Mouse (Mus musculus) left cerebral cortex, adult 6 months (tissue): Measurements from ENCODE around the gene Ap4m1. TPM values are rescaled to one million over a fixed set of nuclear protein-coding genes. Genes with fewer than 3 reads are reported as not detected.

Experiments
- long read RNA-seq, 2 experiments: library from polyadenylated mRNA; unstranded; transcript quantifications; one replicate each; pipeline ENCODE4 v2.0.0; 2019 to 2020
- polyA plus RNA-seq: library from polyadenylated mRNA; unstranded; fragments of <200 nt; fragmentation: Nextera tagmentation; gene quantifications from 2 replicates; pipeline ENCODE4 v1.2.3, GENCODE M21; 2021

Gene Ap4m1
- 3.8 and 4.9 TPM in 2 replicates for polyA plus RNA-seq
- long read RNA-seq, experiment 1, transcript Ap4m1-207 (3 exons, 2,148 nt): minor isoform, 5 of 36 reads
- long read RNA-seq, experiment 1, transcript Ap4m1-201 (15 exons, 3,479 nt): major isoform, 16 of 36 reads
- long read RNA-seq, experiment 1, partial matches to known transcripts: 5 of 36 reads
- long read RNA-seq, experiment 1, other reads (novel, unspliced or antisense): 10 of 36 reads
- long read RNA-seq, experiment 2, partial matches to known transcripts: 0 of 14 reads
- long read RNA-seq, experiment 2, other reads (novel, unspliced or antisense): 12 of 14 reads

GRCm38 (mm10) chr5:138171695-138172491, at the start of gene Ap4m1, which contains the start of gene Mcm7:
TSS of gene Ap4m1 (plus strand) at chr5:138172002.
TSS of gene Mcm7 (minus strand) at chr5:138172422.

GRCm38 (mm10) chr5:138155443-138155976, 16.3 kb upstream of the Ap4m1 start, which contains the start of gene Zfp113:
TSS of gene Zfp113 (minus strand) at chr5:138155744.

GRCm38 (mm10) chr5:138160842-138161665, 10.7 kb upstream of the Ap4m1 start, which contains the start of gene Cops6:
TSS of gene Cops6 (plus strand) at chr5:138161071.

GRCm38 (mm10) chr5:138186950-138187638, 15.3 kb downstream of the Ap4m1 start, which contains the start of the genes Taf6 and Cnpy4:
TSS of gene Taf6 (minus strand) at chr5:138187451.
TSS of gene Cnpy4 (plus strand) at chr5:138187485.

DNA sequence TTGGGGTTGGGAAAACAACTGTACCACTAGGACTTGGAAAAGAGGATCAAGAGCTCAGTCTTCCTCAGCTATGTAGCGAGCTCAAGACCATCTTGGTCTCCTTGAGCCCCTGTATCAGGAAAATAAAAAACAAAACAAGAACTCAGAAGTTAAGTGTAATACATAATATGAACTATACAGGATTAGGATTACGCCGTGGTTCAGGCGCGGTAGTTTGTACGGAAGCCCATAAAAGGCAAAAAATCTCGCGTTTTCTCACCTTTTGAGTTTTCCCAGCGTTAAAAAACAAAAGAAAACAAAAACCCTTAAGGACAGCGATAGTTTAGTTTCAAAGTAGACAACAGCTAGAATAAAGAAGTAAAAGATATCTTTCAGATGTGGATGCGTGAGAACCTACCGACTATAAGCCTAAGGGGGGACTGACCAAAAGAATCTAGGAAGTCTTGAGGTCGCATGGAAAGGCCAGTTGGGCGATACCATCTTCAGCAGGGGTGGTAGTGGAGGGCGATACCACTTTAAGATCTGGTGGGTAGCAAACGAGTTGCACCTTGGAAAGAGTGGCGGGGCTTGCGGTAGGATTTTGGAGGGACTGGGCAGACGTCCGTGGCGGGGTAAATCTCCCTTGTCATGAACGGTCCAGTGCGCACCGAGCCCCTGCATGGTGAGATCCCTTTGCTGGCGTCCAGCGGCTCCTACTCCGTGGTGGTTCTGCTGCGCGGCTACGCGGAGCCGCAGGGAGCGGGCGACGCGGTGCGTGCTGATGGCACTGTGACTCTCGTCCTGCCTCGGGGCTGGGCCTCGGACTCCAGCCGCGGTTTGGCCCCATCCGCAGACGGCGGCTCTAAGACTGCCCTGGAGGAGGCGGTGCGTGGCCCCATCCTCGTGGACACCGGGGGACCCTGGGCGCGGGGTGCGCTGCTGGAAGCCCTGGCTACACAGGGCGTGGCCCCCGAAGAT, 22.2 kb downstream of the Ap4m1 start, which contains the start of gene Mblac1:
Gene Mblac1 (plus strand): TSS at position 544 of the 957 bp plus-strand sequence.

GRCm38 (mm10) chr5:138225700-138226099, 53.9 kb downstream of the Ap4m1 start, which contains the start of gene Nxpe5:
TSS of gene Nxpe5 (plus strand) at chr5:138225898.

Other genes starting within 250 kb of the Ap4m1 start
- gene Gjc3, start 208.9 kb upstream of the Ap4m1 start, polyA plus RNA-seq: 11.5 and 13.1 TPM in 2 replicates
- gene Azgp1, start 190.5 kb upstream of the Ap4m1 start, polyA plus RNA-seq: not detected in 2 replicates
- gene Smok3a, start 150.7 kb upstream of the Ap4m1 start, polyA plus RNA-seq: not detected in 2 replicates
- gene Smok3b, start 150.6 kb upstream of the Ap4m1 start, polyA plus RNA-seq: not detected in 2 replicates
- gene Smok3c, start 118.8 kb upstream of the Ap4m1 start, polyA plus RNA-seq: not detected in 2 replicates
- gene Zkscan1, start 86.9 kb upstream of the Ap4m1 start, polyA plus RNA-seq: 9.4 and 10.4 TPM in 2 replicates
- 14.2 and 14.4 TPM in 2 replicates for gene Zscan21, start 55.1 kb upstream of the Ap4m1 start, polyA plus RNA-seq
- 6.1 and 7.0 TPM in 2 replicates for gene Zfp113, start 16.3 kb upstream of the Ap4m1 start, polyA plus RNA-seq
- gene Cops6, start 10.9 kb upstream of the Ap4m1 start, polyA plus RNA-seq: 327 and 335 TPM in 2 replicates
- 8.4 and 12.9 TPM in 2 replicates for gene Mcm7, start 420 bp downstream of the Ap4m1 start, polyA plus RNA-seq
- 42.2 and 48.4 TPM in 2 replicates for gene Taf6, start 15.4 kb downstream of the Ap4m1 start, polyA plus RNA-seq
- 12.8 and 19.6 TPM in 2 replicates for gene Cnpy4, start 15.5 kb downstream of the Ap4m1 start, polyA plus RNA-seq
- gene Mblac1, start 22.3 kb downstream of the Ap4m1 start, polyA plus RNA-seq: 6.4 and 7.0 TPM in 2 replicates
- gene Nxpe5, start 53.9 kb downstream of the Ap4m1 start, polyA plus RNA-seq: not detected in 2 replicates
- gene Lamtor4, start 83.5 kb downstream of the Ap4m1 start, polyA plus RNA-seq: 102 TPM in 2 replicates
- 3.0 and 17.8 TPM in 2 replicates for gene BC037034, start 92.0 kb downstream of the Ap4m1 start, polyA plus RNA-seq
- 3.1 and 4.0 TPM in 2 replicates for gene Gal3st4, start 100.8 kb downstream of the Ap4m1 start, polyA plus RNA-seq
- not detected in 2 replicates for gene Gm43720, start 108.0 kb downstream of the Ap4m1 start, polyA plus RNA-seq
- gene Gpc2, start 108.0 kb downstream of the Ap4m1 start, polyA plus RNA-seq: 0.13 and 0.21 TPM in 2 replicates
- 0.13 and 0.19 TPM in 2 replicates for gene Stag3, start 108.2 kb downstream of the Ap4m1 start, polyA plus RNA-seq
- gene Pvrig, start 170.0 kb downstream of the Ap4m1 start, polyA plus RNA-seq: 0.18 and 0.30 TPM in 2 replicates